Mouse (Mus musculus) myocyte (in vitro differentiated cells): ENCODE data around the gene Car5a.

Source experiments
- CEBPB ChIP-seq: IDR thresholded peaks from 2 replicates; pipeline ENCODE4 v1.6.1; 2011; ENCODE audit warnings: mild to moderate bottlenecking, moderate library complexity; ENCODE audit not compliant: poor library complexity, insufficient read depth, severe bottlenecking
- E2F4 ChIP-seq: IDR thresholded peaks from one replicate; pipeline ENCODE4 v1.6.1; 2011; ENCODE audit warnings: mild to moderate bottlenecking, control low read depth, moderate library complexity; ENCODE audit not compliant: insufficient read depth
- POLR2A ChIP-seq: IDR thresholded peaks from one replicate; pipeline ENCODE4 v1.6.1; 2011; ENCODE audit warnings: low read depth, mild to moderate bottlenecking, control low read depth, moderate library complexity; ENCODE audit not compliant: insufficient read length

GRCm38 (mm10) chr8:121947047-121947752, 2.5 kb upstream of the Car5a start:
- TF ChIP-seq POLR2A: no peak
- TF ChIP-seq E2F4: no peak
- TF ChIP-seq CEBPB: no peak
